Mouse (Mus musculus) fibroblast of lung, adult 2 months (primary cell): ENCODE data around the gene 1700008O03Rik.

Experiments used
- DNase-seq: peaks from one replicate; pipeline ENCODE4 v3.0.0-alpha.2; 2011; ENCODE audit warnings: low read depth

The 1700008O03Rik gene

GRCm38 (mm10) chr7:44375793-44376192, 9.8 kb downstream of the 1700008O03Rik start:
- DNase-seq, result no peak

GRCm38 (mm10) chr7:44375207-44375606, 10.4 kb downstream of the 1700008O03Rik start:
- no peak for DNase-seq

DNA sequence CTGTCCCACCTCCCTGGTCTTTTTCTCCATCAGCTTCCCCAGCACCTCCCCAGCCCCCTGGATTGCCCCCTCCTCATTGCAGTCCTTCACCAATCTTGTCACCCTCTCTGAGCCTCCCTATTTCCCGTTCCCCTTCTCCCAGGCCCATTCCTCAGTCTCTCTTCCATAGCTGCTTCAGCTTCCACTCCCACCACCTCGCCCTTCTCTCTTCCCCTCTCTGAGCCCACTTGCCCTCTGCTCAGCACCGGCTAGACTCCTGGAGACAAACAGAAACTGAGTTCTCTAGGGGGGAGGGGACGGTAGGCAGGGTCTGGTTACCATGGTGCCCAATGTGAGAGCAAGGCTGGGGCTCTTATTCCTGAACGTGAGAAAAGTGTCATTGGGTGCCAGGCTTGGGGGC, 10.9 kb downstream of the 1700008O03Rik start:
- no peak for DNase-seq

GRCm38 (mm10) chr7:44373889-44374652, 11.5 kb downstream of the 1700008O03Rik start:
- DNase-seq, result peak; percentile 82

GRCm38 (mm10) chr7:44373460-44373859, 12.2 kb downstream of the 1700008O03Rik start:
- no peak for DNase-seq

DNA sequence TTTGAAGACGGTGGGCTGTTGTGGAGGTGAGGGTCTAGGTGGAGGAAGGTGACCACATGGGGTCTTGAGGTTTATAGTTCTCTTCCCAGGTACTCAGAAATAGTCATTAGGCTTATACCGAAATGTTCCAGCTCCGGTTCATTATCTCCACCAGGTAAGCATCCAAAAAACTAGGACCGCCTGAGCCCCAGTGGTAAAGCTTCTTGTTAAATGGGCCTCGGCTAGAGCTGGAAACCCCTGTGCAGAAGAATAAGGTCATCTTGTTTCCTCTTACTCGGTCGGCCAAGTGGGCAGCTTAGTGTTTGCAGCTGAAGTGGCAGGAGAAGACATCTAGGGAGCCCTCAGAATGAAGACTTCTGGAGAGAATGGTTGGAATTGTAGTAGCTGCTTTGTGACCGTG, 12.9 kb downstream of the 1700008O03Rik start:
- no peak for DNase-seq

DNA sequence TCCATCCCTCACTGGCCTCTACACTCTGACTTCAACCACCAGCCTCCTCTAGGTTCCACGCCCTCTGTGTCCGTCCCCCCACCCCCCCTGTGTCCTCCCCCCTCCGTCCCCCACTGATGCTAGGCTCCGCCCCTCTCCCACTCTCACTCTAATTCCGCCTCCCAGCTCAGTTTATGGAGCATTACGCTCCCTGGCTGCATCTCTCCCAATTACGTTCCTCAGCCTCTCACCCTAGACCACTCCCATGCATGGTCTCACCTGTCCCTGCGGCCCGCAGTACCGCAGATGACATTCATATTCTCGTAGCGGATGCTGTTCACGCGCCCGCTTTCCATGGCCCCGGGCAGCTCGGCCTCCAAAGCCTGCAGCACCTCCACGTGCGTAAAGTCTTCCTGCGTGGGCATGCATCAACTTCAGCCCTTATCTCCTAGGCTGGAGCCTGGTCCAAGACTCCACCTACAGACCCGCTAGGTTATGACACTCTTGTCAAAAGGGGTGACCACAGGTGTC, 24.8 kb downstream of the 1700008O03Rik start:
- DNase-seq, result no peak

DNA sequence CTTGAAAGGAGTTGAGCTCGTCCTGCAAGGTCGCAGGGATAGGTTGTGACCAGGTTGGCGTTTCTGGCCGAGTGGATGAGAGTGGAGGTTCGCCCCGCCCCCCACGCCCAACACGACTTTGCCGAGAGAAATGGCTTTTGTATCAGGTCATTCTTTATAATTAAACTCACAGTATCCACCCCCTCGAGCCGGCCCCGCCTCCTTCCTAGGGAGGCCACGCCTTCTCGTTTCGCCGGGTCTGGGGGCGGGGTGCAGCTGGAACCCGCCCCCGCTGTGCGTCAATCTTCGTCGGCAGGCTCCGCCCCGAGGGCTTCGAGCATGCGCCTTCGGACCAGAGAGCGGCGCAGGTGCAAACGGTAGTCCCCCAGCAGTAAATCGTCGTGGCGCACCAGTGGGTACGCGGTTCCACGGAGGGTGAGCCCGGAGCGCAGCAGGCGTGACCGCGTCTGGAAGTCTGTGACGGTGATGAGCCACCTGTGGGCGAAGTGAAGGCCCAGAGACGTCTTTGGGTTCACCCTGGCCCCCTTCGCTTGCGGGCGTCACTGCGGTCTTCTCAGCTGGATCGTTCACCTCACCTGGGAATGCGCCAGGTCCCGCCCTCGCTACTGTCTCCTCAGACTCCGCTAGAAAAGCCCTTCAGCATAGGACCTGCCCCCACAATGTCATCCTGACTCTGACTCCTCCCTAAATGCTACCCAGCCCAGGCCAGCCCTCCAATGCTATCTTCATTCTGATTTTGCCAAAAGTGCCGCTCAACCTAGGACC, 25.5 kb downstream of the 1700008O03Rik start:
- DNase-seq, result no peak

DNA sequence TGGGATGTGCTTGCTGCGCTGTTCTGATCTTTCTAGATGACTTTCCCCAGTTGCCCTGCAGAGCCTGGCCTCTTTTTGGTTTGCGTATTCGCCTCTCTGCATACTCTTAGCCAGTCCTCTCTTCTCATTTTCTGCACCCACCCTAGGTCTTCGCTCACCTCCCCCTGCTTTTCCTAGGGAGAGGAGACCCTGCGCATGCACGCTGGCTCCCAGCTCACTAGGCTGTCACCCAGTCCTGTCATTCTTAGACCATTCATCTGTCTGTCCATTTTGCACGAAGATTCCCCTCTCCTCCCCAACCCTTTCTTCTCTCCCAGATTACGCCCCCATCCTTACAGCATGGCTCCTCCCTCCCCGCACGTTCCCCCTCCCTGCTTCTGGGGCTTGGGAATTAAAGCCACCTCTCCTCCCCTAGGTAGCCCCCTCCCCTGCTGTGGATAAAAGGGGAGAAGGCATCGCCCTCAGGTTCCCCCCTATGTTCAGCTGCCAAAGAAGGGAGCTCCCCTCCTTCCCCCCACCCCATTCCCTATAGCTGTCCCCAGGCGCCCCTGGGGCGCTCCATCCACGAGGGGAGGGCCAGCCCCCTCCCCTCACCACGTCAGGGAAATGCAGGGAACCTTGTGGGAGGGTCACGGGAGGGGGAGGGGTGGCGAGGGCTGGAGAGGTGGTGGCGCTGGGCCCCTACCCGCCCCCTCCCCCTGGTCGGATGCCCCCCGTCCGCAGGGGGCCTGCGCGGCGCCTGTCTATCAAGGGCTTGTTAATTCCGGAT, 26.6 kb downstream of the 1700008O03Rik start:
- DNase-seq, result no peak

DNA sequence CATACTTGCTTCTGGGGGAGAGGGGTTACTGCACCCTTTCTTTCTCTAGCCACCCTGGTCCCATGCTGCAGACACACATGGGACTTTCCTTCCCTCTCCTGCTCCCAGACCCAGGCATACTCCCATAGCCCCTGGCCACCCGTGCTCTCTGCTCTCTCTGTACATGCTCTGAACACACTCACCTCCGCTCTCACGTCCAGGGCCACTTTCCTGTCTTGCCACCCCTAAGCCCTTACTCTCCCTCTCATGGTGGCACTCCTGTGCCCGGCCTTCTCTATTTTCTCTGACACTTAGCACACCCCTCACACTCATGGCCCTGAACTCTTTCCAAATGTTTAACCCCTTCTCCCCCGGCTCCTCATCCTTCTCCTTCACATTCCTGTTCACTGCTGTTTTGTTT, 27.6 kb downstream of the 1700008O03Rik start:
- no peak for DNase-seq

DNA sequence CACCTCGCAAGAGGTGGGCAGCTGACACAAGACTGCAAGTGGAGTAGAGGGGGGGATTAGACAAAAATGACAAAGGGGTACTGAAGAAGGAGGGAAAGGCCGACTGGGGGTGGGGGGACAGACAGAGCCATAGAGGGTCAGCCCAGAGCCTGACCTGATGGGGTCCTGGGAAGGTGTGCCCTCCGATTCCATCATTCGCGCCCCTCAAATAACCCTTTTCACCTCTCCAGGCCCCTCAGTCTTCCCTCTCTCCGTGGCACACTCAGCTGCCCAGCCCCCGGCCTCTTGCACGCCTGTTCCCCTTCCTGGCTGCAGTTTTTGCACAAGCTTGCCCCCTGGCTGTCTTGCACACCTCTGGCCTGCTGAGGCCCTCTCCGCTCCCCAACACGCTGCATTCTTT, 28.1 kb downstream of the 1700008O03Rik start:
- DNase-seq, result no peak

DNA sequence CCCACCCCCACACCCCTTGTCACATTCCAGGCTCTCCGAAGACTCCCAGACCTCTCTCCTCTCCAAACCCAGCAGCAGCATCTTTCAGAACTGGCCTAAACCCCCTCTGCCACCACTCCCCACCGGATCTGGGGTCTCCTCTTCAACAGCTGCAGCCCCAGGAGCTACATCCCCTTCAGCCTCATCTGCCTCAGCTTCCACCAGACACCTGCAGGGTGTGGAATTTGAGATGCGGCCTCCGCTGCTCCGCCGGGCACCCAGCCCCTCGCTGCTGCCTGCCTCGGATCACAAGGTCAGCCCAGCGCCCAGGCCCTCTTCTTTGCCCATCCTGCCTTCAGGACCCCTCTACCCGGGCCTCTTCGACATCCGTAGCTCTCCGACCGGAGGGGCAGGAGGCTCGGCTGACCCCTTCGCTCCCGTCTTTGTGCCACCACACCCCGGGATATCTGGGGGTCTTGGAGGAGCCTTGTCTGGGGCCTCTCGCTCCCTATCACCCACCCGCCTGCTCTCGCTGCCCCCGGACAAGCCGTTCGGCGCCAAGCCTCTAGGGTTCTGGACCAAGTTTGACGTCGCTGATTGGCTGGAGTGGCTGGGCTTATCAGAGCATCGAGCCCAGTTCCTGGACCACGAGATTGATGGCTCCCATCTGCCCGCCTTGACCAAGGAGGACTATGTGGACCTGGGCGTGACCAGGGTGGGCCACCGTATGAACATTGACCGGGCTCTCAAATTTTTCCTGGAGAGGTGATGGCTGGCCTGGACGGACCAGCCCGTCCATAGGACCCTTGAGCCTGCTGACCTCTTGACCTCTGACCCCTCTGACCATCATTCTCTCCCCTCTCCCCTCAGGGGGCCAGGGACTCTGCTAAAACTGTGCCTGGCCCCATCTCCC, 28.8 kb downstream of the 1700008O03Rik start:
- no peak for DNase-seq

- DNase-seq, result no peak
Measured at GRCm38 (mm10) chr7:44355411-44355810, 30.2 kb downstream of the 1700008O03Rik start.

DNA sequence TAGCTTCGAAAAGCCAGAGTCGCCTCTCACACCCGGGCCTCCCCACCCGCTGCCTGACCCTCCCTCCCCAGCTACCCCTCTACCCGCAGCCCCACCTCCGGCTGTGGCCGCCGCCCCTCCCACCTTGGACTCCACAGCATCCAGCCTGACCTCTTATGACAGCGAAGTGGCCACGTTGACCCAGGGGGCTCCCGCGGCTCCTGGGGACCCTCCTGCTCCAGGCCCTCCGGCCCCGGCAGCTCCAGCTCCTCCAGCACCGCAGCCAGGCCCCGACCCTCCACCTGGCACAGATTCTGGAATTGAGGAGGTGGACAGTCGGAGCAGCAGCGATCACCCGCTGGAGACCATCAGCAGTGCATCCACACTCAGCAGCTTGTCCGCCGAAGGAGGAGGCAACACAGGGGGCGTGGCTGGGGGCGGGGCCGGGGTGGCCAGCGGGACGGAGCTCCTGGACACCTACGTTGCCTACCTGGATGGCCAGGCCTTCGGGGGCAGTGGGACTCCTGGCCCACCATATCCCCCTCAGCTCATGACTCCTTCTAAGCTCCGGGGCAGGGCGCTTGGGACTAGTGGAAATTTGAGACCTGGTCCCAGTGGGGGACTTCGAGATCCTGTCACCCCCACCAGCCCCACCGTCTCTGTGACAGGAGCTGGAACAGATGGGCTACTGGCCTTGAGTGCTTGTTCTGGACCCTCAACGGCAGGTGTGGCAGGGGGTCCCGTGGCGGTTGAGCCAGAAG, 31.8 kb downstream of the 1700008O03Rik start:
- no peak for DNase-seq

- DNase-seq, result no peak
Measured at GRCm38 (mm10) chr7:44352750-44353600, 32.6 kb downstream of the 1700008O03Rik start.

GRCm38 (mm10) chr7:44351881-44352749, 33.5 kb downstream of the 1700008O03Rik start:
- no peak for DNase-seq

DNA sequence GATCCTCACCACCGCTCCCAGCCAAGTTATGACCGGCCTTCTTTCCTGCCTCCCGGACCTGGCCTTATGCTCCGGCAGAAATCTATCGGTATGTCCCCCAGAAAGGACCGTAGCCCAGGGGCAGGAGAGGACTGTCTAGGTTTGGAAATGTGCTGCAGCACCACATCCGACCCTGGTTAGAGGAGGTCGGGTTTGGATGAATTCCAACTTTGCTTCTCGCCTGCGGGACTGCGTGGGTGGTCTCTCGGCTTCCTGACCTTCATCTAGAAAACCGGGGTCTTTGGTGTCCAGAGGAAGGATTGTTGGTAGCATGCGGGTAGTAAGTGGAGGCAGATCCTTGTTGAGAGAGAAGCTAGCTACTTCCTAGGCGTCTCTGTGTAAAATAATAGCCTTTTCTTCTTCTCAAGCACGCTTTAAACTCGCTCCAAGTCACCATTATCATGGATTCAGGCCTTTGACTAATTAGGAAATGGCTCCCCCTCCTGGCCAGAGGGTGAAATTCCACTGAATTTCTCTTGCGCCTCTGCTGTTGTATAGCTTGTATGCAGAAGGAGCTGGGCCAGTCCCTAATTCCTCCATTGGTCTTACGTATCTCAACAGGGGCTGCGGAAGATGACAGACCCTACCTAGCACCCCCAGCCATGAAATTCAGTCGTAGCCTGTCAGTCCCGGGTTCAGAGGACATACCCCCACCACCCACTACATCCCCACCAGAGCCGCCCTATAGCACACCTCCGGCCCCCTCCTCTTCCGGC, 34.5 kb downstream of the 1700008O03Rik start:
- DNase-seq, result peak; percentile 40

DNA sequence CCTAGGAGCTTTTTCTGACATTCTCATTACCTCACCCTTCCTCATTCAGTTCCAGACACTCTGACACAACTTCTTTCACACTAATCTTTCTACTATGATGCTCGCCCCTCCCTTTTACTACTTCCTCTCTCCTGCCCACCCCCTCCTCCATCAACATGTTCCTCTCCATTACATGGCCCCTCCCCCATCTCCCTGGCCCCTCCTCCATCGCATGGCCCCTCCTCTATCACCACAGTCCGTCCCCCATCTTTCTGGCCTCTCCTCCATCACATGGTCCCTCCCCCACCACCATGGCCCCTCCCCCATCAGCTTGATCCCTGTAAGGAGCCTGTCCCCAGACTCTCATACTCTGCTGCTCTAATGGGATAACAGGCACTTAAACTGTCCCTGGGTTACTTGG, 36.6 kb downstream of the 1700008O03Rik start:
- DNase-seq, result no peak
